Mouse (Mus musculus) stomach, postnatal 0 days (tissue): Measurements from ENCODE around the gene Clip4. TPM values are rescaled to one million over a fixed set of nuclear protein-coding genes. Genes with fewer than 3 reads are reported as not detected.

Experiments used
- ATAC-seq: fragments of 200-750 bp; cut with Nextera tagmentation; 2 replicates; pipeline ENCODE4 v1.8.0; 2017; ENCODE audit not compliant: low FRiP score, low TSS enrichment
- DNase-seq: peaks from one replicate; pipeline ENCODE4 v3.0.0-alpha.2; 2016; ENCODE audit warnings: low spot score
- H3K27ac ChIP-seq: fragments of 300-500 bp; sonication (generic); replicated peaks from 2 replicates; pipeline ENCODE4 v1.5.1; 2014; ENCODE audit warnings: mild to moderate bottlenecking, control low read depth
- H3K27me3 ChIP-seq: fragments of 300-500 bp; sonication (generic); 2 replicates; pipeline ENCODE4 v1.6.1; 2014; ENCODE audit warnings: low read length; ENCODE audit not compliant: control insufficient read depth, insufficient read depth
- H3K36me3 ChIP-seq: fragments of 300-500 bp; sonication (generic); 2 replicates; pipeline ENCODE4 v1.6.1; 2014; ENCODE audit warnings: low read length, mixed read lengths; ENCODE audit not compliant: control insufficient read depth, insufficient read depth
- H3K4me1 ChIP-seq: fragments of 300-500 bp; sonication (generic); replicated peaks from 2 replicates; pipeline ENCODE4 v1.6.1; 2014; ENCODE audit warnings: antibody characterized with exemption; ENCODE audit not compliant: control insufficient read depth, insufficient read depth
- H3K4me2 ChIP-seq: fragments of 300-500 bp; sonication (generic); replicated peaks from 2 replicates; pipeline ENCODE4 v1.6.1; 2014; ENCODE audit warnings: low read depth, mild to moderate bottlenecking, control low read depth, moderate library complexity
- H3K4me3 ChIP-seq: fragments of 300-500 bp; sonication (generic); 2 replicates; pipeline ENCODE4 v1.5.1; 2014; ENCODE audit warnings: low read depth, low read length, control low read depth
- H3K9ac ChIP-seq: fragments of 300-500 bp; sonication (generic); 2 replicates; pipeline ENCODE4 v1.6.1; 2014; ENCODE audit warnings: mild to moderate bottlenecking, low read length, control low read depth, mixed read lengths
- H3K9me3 ChIP-seq: fragments of 300-500 bp; sonication (generic); 2 replicates; pipeline ENCODE4 v1.6.1; 2016; ENCODE audit warnings: low read length; ENCODE audit not compliant: control insufficient read depth
- CTCF ChIP-seq: IDR thresholded peaks from 2 replicates; pipeline ENCODE4 v1.5.1; 2016; ENCODE audit warnings: antibody characterized with exemption, low read depth, mild to moderate bottlenecking, moderate library complexity
- EP300 ChIP-seq: optimal IDR thresholded peaks from 2 replicates; pipeline ENCODE3; 2016; ENCODE audit warnings: antibody characterized with exemption
- WGBS: fragments of 180-500 bp; shearing (Covaris S2); extraction: QIAGEN DNeasy Blood & Tissue Kit; methylation state at CpG from one replicate; pipeline ENCODE4 v1.1.7; 2014; 5-methylcytosine and 5-hydroxymethylcytosine counted together
- polyA plus RNA-seq: library from polyadenylated mRNA; unstranded; fragments of >200 nt; fragmentation: Nextera tagmentation; extraction: Ambion mirVana; gene quantifications from 2 replicates; pipeline ENCODE4 v1.2.1, GENCODE M21; 2015

Gene Clip4
- polyA plus RNA-seq, 1 experiment from 2014 or later, result 12.5 TPM

DNA sequence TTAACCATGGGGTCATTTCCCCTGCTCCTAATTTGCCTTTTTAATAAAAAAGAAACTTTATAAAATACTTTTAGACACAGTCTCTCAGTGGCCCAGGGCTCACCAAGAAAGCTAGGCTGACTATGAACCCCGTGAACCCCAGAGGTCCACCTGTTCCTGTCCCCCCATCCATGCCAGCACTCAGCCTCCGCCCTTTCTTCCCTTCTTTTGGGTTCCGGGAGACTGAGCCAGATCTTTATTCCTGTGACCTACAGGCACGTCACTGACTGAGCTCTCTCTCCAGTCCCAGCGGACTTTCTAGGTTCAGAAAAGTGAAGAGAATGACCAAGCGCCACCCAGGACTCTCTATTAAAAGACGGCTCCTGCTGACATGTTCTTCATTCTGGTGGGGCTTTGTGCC, 107.2 kb downstream of the Clip4 start:
- no peak overlapping the region for H3K4me3 ChIP-seq
- no peak for ATAC-seq
- no peak overlapping the region for H3K27ac ChIP-seq
- no peak for TF ChIP-seq CTCF
- no peak for TF ChIP-seq EP300
- 82% methylated on average over 7 of the region's 7 CpGs for WGBS
- no peaks in the 10 kb centered on the region for H3K36me3 ChIP-seq
- no peak for DNase-seq
- H3K27me3 ChIP-seq, result no peaks in the 10 kb centered on the region
- H3K4me2 ChIP-seq, result no peak overlapping the region
- no peak overlapping the region for H3K9ac ChIP-seq
- no peaks in the 10 kb centered on the region for H3K4me1 ChIP-seq
- no peaks in the 10 kb centered on the region for H3K9me3 ChIP-seq

DNA sequence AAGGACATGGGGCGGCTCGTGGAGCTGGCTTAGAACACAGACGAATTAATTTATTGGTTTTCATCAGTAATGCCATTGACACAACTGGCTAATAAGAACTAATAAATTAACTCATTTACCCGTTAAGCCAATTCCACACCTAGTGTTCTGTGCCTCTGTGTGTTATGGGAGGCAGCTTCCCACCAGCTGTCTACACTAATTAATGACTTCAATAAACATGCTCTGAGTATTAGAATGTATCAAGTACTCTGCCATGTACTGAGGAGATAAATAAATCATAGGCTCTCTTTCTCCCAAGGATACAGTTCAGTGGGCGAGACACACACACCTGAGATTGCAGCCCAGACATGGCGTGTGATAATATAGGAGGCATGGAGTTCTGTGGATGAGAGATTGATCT, 113.1 kb downstream of the Clip4 start:
- WGBS, result 69% methylated on average over 6 of the region's 6 CpGs

DNA sequence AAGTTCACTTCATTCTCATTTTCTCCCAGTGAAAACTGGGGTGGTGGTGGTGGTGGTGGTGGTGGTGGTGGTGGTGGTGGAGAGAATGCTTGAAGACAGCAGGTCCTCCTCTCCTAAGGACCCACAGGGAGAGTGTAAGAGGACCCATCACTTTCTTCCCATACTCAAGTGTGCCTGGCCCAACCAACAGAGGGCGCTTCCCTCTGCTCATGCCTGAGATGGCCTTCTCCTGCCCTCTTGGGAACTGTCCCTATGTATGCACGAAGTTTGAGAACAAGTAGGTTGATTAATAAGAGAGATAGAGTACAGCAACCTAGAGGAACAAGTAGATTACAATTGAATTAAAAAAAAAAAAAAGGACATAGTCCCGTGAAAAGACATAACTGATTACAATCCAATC, 140.8 kb downstream of the Clip4 start:
- Histone ChIP-seq H3K27me3 (no peaks in the 10 kb centered on the region), H3K4me2 (no peak overlapping the region), H3K4me3 (no peak overlapping the region), H3K4me1 (no peaks in the 10 kb centered on the region), H3K9me3 (no peaks in the 10 kb centered on the region), H3K36me3 (no peaks in the 10 kb centered on the region), H3K27ac (no peak overlapping the region), H3K9ac (no peak overlapping the region)
- ATAC-seq (no peak), DNase-seq (peak; percentile 24)
- WGBS, result 37% methylated on average over 3 of the region's 3 CpGs
- no peak for TF ChIP-seq EP300
- peak; percentile 73 for TF ChIP-seq CTCF

More for the DNA sequence above, 113.1 kb downstream of the Clip4 start:
- TF ChIP-seq CTCF (no peak), EP300 (no peak)
- Histone ChIP-seq H3K9ac (no peak overlapping the region), H3K4me3 (no peak overlapping the region), H3K9me3 (no peaks in the 10 kb centered on the region), H3K36me3 (no peaks in the 10 kb centered on the region), H3K27ac (no peak overlapping the region), H3K4me1 (no peaks in the 10 kb centered on the region), H3K4me2 (no peak overlapping the region), H3K27me3 (no peaks in the 10 kb centered on the region)
- ATAC-seq (no peak), DNase-seq (no peak)

DNA sequence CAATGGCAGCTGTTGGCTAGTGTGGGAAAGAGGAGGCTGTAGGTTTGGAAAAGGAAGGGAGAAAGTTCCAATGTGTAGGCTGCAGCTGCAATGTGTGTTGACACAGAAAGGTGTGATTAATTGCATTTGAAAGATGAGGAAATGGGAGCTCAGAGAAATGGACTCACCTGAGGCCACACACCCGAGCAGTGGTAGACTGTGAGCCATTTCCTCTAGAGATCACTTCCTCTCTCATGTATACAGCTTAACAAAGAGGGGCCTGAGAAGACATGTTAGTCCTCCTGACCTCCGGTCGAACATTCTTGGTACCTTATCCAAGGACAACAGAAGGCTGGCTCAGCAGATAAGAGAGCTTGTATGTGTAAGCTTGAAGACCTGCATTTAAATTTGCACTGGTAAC, 144.9 kb downstream of the Clip4 start:
- no peaks in the 10 kb centered on the region for H3K9me3 ChIP-seq
- H3K9ac ChIP-seq, result no peak overlapping the region
- DNase-seq (peak; percentile 36), ATAC-seq (peak; percentile 94)
- no peak overlapping the region for H3K27ac ChIP-seq
- TF ChIP-seq EP300, result no peak
- TF ChIP-seq CTCF, result no peak
- no peak overlapping the region for H3K4me2 ChIP-seq
- no peaks in the 10 kb centered on the region for H3K27me3 ChIP-seq
- no peak overlapping the region for H3K4me3 ChIP-seq
- no peaks in the 10 kb centered on the region for H3K4me1 ChIP-seq
- WGBS, result 27% methylated on average over 3 of the region's 3 CpGs
- no peaks in the 10 kb centered on the region for H3K36me3 ChIP-seq

Other genes starting within 250 kb of the Clip4 start
- 9.6 and 11.3 TPM in 2 replicates for gene Ndc80, start 241.6 kb upstream of the Clip4 start, polyA plus RNA-seq
- 0.62 and 1.0 TPM in 2 replicates for gene Spdya, start 216.4 kb upstream of the Clip4 start, polyA plus RNA-seq
- gene Wdr43, start 152.6 kb upstream of the Clip4 start, polyA plus RNA-seq, result 28.0 and 30.6 TPM in 2 replicates
- 0.55 and 0.68 TPM in 2 replicates for gene Togaram2, start 95.2 kb upstream of the Clip4 start, polyA plus RNA-seq
- gene Pcare, start 15.6 kb upstream of the Clip4 start, polyA plus RNA-seq, result 0.04 TPM in 1 of 2 replicates, not detected in the other